Mouse (Mus musculus): Measurements from ENCODE around the gene Snrpa. TPM values are rescaled to one million over a fixed set of nuclear protein-coding genes. Genes with fewer than 3 reads are reported as not detected.
"Not testable (repeated sequence)": the region's sequence is repeated elsewhere in the genome, so short reads cannot be mapped to it uniquely, and the experiment has no call there.

The Snrpa gene
- polyA plus RNA-seq (2015; fragmentation: Nextera tagmentation; extraction: Ambion mirVana), result 305 and 323 TPM in 2 replicates

DNA sequence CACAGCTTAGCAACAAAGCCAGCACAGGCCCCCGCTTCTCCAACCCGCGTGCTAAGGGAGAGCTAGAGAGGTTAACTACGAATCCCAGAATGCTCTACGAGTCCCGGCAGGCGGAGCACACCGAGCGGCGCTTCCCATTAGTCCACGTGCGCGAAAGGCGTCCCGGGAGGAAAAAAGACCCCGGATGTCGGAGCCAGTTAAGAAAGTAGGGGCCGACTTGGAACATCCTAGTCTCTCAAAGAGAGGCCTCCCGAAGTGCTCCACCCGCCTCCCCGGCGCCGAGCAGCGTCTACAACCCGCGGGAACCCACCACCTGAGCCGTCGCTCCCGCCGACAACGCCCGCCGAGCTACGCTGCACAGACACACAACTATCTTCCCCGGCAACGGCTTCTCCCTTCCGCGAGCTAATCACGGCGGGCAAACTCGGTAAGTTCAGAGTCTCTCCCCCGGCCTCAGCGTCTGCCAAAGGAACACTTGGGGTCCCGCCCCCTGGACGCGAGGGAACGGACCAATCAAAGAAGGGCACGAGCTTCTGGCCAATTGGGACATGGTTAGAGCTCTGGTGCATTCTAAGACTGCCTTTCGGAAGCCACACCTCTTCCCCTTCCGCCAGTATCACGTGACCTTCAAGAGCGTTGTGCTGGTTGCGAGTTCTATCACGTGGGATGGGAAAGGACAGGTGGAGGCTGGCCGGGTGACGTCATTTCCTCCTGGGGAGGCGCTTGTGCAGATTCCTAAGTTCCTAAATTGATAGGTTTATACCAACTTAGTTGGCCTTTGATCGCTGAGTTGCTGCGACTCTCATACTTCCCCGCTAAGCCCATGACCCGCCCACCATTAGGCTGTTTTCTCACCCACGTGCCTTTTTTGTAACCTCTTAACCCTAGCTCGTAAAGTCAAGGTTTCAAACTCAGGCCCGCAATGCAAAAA lies at the start of gene Snrpa, which contains the start of gene BC024978:
TSS of gene Snrpa (minus strand) at position 591 of the 931 bp plus-strand sequence.
TSS of gene BC024978 (plus strand) at position 101 of the 931 bp plus-strand sequence.
- peak; percentile 99 for ATAC-seq (ENCODE audit: low FRiP score, low TSS enrichment)
- WGBS, result under 1% methylated on average over 64 of the region's 64 CpGs
- peaks cover 39% of the 10 kb centered on the region for H3K36me3 ChIP-seq (ENCODE audit: insufficient read depth, low read length)
- H3K4me1 ChIP-seq (ENCODE audit: insufficient read depth, low read length), result peaks cover 17% of the 10 kb centered on the region
- H3K9ac ChIP-seq (replicated peaks; ENCODE audit: low read length), result peak within 1 kb of the TSS; percentile 98
- peak within 1 kb of the TSS; percentile 98 for H3K4me3 ChIP-seq (ENCODE audit: low read length)
- peak within 1 kb of the TSS; percentile 98 for H3K4me2 ChIP-seq (replicated peaks; ENCODE audit: low read depth, low read length)
- H3K27ac ChIP-seq (ENCODE audit: low read length), result peak within 1 kb of the TSS; percentile 100
- H3K9me3 ChIP-seq (ENCODE audit: low read length), result no peaks in the 10 kb centered on the region
- no peaks in the 10 kb centered on the region for H3K27me3 ChIP-seq (ENCODE audit: insufficient read depth, low read length)

- WGBS, result 90% methylated on average over 2 of the region's 2 CpGs
- H3K4me3 ChIP-seq (ENCODE audit: low read length), result not testable (repeated sequence)
Measured at GRCm38 (mm10) chr7:27244088-27244487, 48.0 kb upstream of the Snrpa start.

DNA sequence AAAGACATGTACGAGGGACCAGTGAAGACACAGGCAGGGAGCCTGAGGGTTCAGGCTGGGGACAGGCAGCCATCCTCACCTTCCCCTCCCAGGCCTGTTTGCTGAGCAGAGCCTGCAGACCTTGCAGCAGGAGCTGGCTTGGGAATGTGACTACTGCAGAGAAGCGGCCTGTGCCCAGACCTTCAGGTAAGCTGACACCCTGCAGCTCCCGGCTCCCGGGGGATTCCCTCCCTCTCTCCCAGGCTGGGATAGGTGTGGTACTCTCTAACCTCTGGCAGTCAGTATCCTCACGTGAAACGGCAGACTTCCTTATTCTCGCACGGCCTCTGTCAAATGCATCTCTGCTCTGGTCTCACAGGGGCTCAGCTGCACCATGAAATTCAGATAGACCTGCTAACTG lies 47.1 kb upstream of the Snrpa start:
- no peak overlapping the region for H3K9ac ChIP-seq (replicated peaks; ENCODE audit: low read length)
- peaks cover 7% of the 10 kb centered on the region; the same call in 1 of the 2 replicates for H3K36me3 ChIP-seq (ENCODE audit: insufficient read depth, low read length)

More at GRCm38 (mm10) chr7:27244088-27244487, 48.0 kb upstream of the Snrpa start:
- not testable (repeated sequence) for H3K36me3 ChIP-seq (ENCODE audit: insufficient read depth, low read length); H3K9ac ChIP-seq (replicated peaks; ENCODE audit: low read length); H3K4me1 ChIP-seq (ENCODE audit: insufficient read depth, low read length); H3K27me3 ChIP-seq (ENCODE audit: insufficient read depth, low read length); H3K27ac ChIP-seq (ENCODE audit: low read length); ATAC-seq (ENCODE audit: low FRiP score, low TSS enrichment); H3K4me2 ChIP-seq (replicated peaks; ENCODE audit: low read depth, low read length); H3K9me3 ChIP-seq (ENCODE audit: low read length)

DNA sequence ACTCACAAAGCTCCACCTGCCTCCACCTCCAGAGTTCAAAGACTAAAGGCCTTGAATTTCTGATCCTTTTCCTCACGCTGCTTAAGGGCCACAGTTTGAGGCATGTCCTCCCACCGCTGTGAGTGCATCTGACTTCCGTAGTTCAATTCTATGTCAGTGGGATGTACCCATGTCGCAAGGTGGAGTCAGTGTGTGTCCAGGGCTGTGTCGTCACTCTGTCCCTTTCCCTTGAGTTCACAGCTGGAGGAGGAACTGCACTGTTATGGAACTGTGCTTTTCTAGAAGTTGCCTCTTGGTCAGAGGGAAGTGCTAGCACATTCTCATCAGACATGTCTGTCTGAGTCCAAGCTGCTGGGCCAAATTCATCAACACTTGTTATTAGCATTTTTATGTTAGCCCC lies 42.5 kb upstream of the Snrpa start:
- H3K9me3 ChIP-seq (ENCODE audit: low read length), result no peaks in the 10 kb centered on the region
- H3K27me3 ChIP-seq (ENCODE audit: insufficient read depth, low read length), result no peaks in the 10 kb centered on the region
- no peak for ATAC-seq (ENCODE audit: low FRiP score, low TSS enrichment)
- no peak overlapping the region for H3K27ac ChIP-seq (ENCODE audit: low read length)
- H3K4me3 ChIP-seq (ENCODE audit: low read length), result no peak overlapping the region
- peaks cover 5% of the 10 kb centered on the region; the same call in 1 of the 2 replicates for H3K36me3 ChIP-seq (ENCODE audit: insufficient read depth, low read length)
- no peak overlapping the region for H3K9ac ChIP-seq (replicated peaks; ENCODE audit: low read length)
- peaks cover 7% of the 10 kb centered on the region for H3K4me1 ChIP-seq (ENCODE audit: insufficient read depth, low read length)
- no peak overlapping the region for H3K4me2 ChIP-seq (replicated peaks; ENCODE audit: low read depth, low read length)
- WGBS, result 91% methylated on average over 5 of the region's 5 CpGs

More for the DNA sequence above, 47.1 kb upstream of the Snrpa start:
- Histone ChIP-seq H3K4me1 (ENCODE audit: insufficient read depth, low read length) (no peaks in the 10 kb centered on the region), H3K4me3 (ENCODE audit: low read length) (no peak overlapping the region), H3K27me3 (ENCODE audit: insufficient read depth, low read length) (no peaks in the 10 kb centered on the region), H3K4me2 (replicated peaks; ENCODE audit: low read depth, low read length) (no peak overlapping the region), H3K27ac (ENCODE audit: low read length) (no peak overlapping the region), H3K9me3 (ENCODE audit: low read length) (no peaks in the 10 kb centered on the region)
- ATAC-seq (ENCODE audit: low FRiP score, low TSS enrichment), result no peak; the same call in 1 of the 2 replicates
- 42% methylated on average over 8 of the region's 8 CpGs for WGBS

- Histone ChIP-seq H3K4me1 (ENCODE audit: insufficient read depth, low read length) (peaks cover 11% of the 10 kb centered on the region), H3K27ac (ENCODE audit: low read length) (no peak overlapping the region), H3K27me3 (ENCODE audit: insufficient read depth, low read length) (no peaks in the 10 kb centered on the region), H3K9ac (replicated peaks; ENCODE audit: low read length) (no peak overlapping the region), H3K4me2 (replicated peaks; ENCODE audit: low read depth, low read length) (no peak overlapping the region), H3K9me3 (ENCODE audit: low read length) (no peaks in the 10 kb centered on the region), H3K36me3 (ENCODE audit: insufficient read depth, low read length) (peaks cover 5% of the 10 kb centered on the region; the same call in 1 of the 2 replicates), H3K4me3 (ENCODE audit: low read length) (no peak overlapping the region)
- WGBS, result 68% methylated on average over 2 of the region's 2 CpGs
- ATAC-seq (ENCODE audit: low FRiP score, low TSS enrichment), result no peak
Measured at GRCm38 (mm10) chr7:27237527-27237926, 41.5 kb upstream of the Snrpa start.

- no peaks in the 10 kb centered on the region for H3K36me3 ChIP-seq (ENCODE audit: insufficient read depth, low read length)
- no peaks in the 10 kb centered on the region for H3K27me3 ChIP-seq (ENCODE audit: insufficient read depth, low read length)
- WGBS, result 89% methylated on average over 2 of the region's 2 CpGs
- H3K9me3 ChIP-seq (ENCODE audit: low read length), result no peaks in the 10 kb centered on the region
- no peak for ATAC-seq (ENCODE audit: low FRiP score, low TSS enrichment)
- no peak overlapping the region for H3K9ac ChIP-seq (replicated peaks; ENCODE audit: low read length)
- H3K27ac ChIP-seq (ENCODE audit: low read length), result no peak overlapping the region
- H3K4me3 ChIP-seq (ENCODE audit: low read length), result no peak overlapping the region
- H3K4me2 ChIP-seq (replicated peaks; ENCODE audit: low read depth, low read length), result no peak overlapping the region
- peaks cover 11% of the 10 kb centered on the region for H3K4me1 ChIP-seq (ENCODE audit: insufficient read depth, low read length)
Measured at GRCm38 (mm10) chr7:27235726-27236125, 39.7 kb upstream of the Snrpa start.

DNA sequence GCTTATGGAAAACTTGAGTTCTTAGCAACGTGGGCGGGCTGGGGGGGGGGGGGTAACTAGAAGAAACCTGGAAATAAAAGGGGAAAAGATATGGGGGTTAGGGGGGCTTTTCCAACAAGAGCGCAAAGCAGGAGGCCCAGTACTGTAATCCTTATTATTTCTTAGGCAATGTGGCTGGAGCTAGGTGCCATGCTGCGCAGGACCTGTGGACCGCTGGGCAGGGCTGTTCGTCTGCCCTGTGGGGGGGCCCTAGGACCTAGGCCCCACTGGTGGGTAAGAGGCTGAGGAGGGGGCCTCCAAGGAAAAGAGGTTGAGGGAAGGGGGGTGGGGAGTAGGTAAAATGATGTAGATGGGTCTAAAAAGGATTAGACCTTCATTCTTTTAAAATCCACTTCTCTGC lies 37.2 kb upstream of the Snrpa start:
- WGBS, result 3% methylated on average over 6 of the region's 6 CpGs
- no peaks in the 10 kb centered on the region for H3K9me3 ChIP-seq (ENCODE audit: low read length)
- peak overlapping the region; percentile 73 for H3K4me2 ChIP-seq (replicated peaks; ENCODE audit: low read depth, low read length)
- peak overlapping the region; percentile 64 for H3K9ac ChIP-seq (replicated peaks; ENCODE audit: low read length)
- peak overlapping the region; percentile 62 for H3K4me3 ChIP-seq (ENCODE audit: low read length)
- peak overlapping the region; percentile 79 for H3K27ac ChIP-seq (ENCODE audit: low read length)
- peak; percentile 21; the same call in 1 of the 2 replicates for ATAC-seq (ENCODE audit: low FRiP score, low TSS enrichment)
- H3K36me3 ChIP-seq (ENCODE audit: insufficient read depth, low read length), result no peaks in the 10 kb centered on the region
- H3K27me3 ChIP-seq (ENCODE audit: insufficient read depth, low read length), result no peaks in the 10 kb centered on the region
- peaks cover 14% of the 10 kb centered on the region for H3K4me1 ChIP-seq (ENCODE audit: insufficient read depth, low read length)

- no peaks in the 10 kb centered on the region for H3K27me3 ChIP-seq (ENCODE audit: insufficient read depth, low read length)
- peaks cover 14% of the 10 kb centered on the region for H3K4me1 ChIP-seq (ENCODE audit: insufficient read depth, low read length)
- H3K9ac ChIP-seq (replicated peaks; ENCODE audit: low read length), result peak within 1 kb of the TSS; percentile 64
- ATAC-seq (ENCODE audit: low FRiP score, low TSS enrichment), result peak; percentile 93
- no peaks in the 10 kb centered on the region for H3K9me3 ChIP-seq (ENCODE audit: low read length)
- H3K36me3 ChIP-seq (ENCODE audit: insufficient read depth, low read length), result no peaks in the 10 kb centered on the region
- under 1% methylated on average over 25 of the region's 25 CpGs for WGBS
- peak within 1 kb of the TSS; percentile 82 for H3K27ac ChIP-seq (ENCODE audit: low read length)
- H3K4me2 ChIP-seq (replicated peaks; ENCODE audit: low read depth, low read length), result peak within 1 kb of the TSS; percentile 73
- H3K4me3 ChIP-seq (ENCODE audit: low read length), result peak within 1 kb of the TSS; percentile 62
Measured at GRCm38 (mm10) chr7:27232781-27233281, 36.8 kb upstream of the Snrpa start, which contains the start of gene Coq8b. Gene Coq8b (plus strand): TSS chr7:27233023.

GRCm38 (mm10) chr7:27231693-27232331 lies 35.7 kb upstream of the Snrpa start:
- Histone ChIP-seq H3K4me3 (ENCODE audit: low read length) (no peak overlapping the region), H3K9ac (replicated peaks; ENCODE audit: low read length) (no peak overlapping the region), H3K4me1 (ENCODE audit: insufficient read depth, low read length) (peaks cover 23% of the 10 kb centered on the region), H3K36me3 (ENCODE audit: insufficient read depth, low read length) (no peaks in the 10 kb centered on the region), H3K9me3 (ENCODE audit: low read length) (no peaks in the 10 kb centered on the region), H3K27ac (ENCODE audit: low read length) (no peak overlapping the region), H3K27me3 (ENCODE audit: insufficient read depth, low read length) (no peaks in the 10 kb centered on the region), H3K4me2 (replicated peaks; ENCODE audit: low read depth, low read length) (no peak overlapping the region)
- WGBS, result 80% methylated on average over 7 of the region's 7 CpGs
- no peak for ATAC-seq (ENCODE audit: low FRiP score, low TSS enrichment)
